Mouse (Mus musculus): ENCODE data around the gene Tnks1bp1. TPM values are rescaled to one million over a fixed set of nuclear protein-coding genes. Genes with fewer than 3 reads are reported as not detected.

Gene Tnks1bp1
- polyA plus RNA-seq, 1 experiment, result 46.9 TPM

- Histone ChIP-seq H3K36me3 (ENCODE audit: control insufficient read depth, insufficient read depth, low read length) (no peaks in the 10 kb centered on the region), H3K27ac (ENCODE audit: insufficient read depth, low read depth, low read length) (no peak overlapping the region; the same call in 1 of the 2 replicates), H3K4me1 (ENCODE audit: control insufficient read depth, insufficient read depth, low read length) (peaks cover 3% of the 10 kb centered on the region; the same call in 1 of the 2 replicates), H3K4me3 (ENCODE audit: insufficient read depth, low read depth, low read length) (no peak overlapping the region), H3K27me3 (replicated peaks; ENCODE audit: control insufficient read depth, insufficient read depth, low read length) (no peaks in the 10 kb centered on the region)
- WGBS, result 38% methylated on average over 7 of the region's 7 CpGs
- no peak for DNase-seq
- TF ChIP-seq POLR2A (IDR thresholded peaks at IDR 0.05; ENCODE audit: low read depth, low read length), result no peak
- TF ChIP-seq CTCF (conservative IDR thresholded peaks at IDR 0.05; ENCODE audit: insufficient read depth, insufficient read length, low read depth, low read length), result no peak
These were observed 58.4 kb downstream of the Tnks1bp1 start for GRCm38 (mm10) chr2:85106068-85106790.

GRCm38 (mm10) chr2:85106941-85107340 lies 59.1 kb downstream of the Tnks1bp1 start:
- Histone ChIP-seq H3K36me3 (ENCODE audit: control insufficient read depth, insufficient read depth, low read length) (no peaks in the 10 kb centered on the region), H3K27ac (ENCODE audit: insufficient read depth, low read depth, low read length) (no peak overlapping the region), H3K27me3 (replicated peaks; ENCODE audit: control insufficient read depth, insufficient read depth, low read length) (no peaks in the 10 kb centered on the region), H3K4me1 (ENCODE audit: control insufficient read depth, insufficient read depth, low read length) (peaks cover 3% of the 10 kb centered on the region; the same call in 1 of the 2 replicates), H3K4me3 (ENCODE audit: insufficient read depth, low read depth, low read length) (no peak overlapping the region)
- TF ChIP-seq CTCF (conservative IDR thresholded peaks at IDR 0.05; ENCODE audit: insufficient read depth, insufficient read length, low read depth, low read length), result no peak
- TF ChIP-seq POLR2A (IDR thresholded peaks at IDR 0.05; ENCODE audit: low read depth, low read length), result no peak
- no peak for DNase-seq
- WGBS, result 68% methylated on average over 4 of the region's 4 CpGs

GRCm38 (mm10) chr2:85110288-85110875 lies 62.6 kb downstream of the Tnks1bp1 start:
- TF ChIP-seq POLR2A (IDR thresholded peaks at IDR 0.05; ENCODE audit: low read depth, low read length), result no peak
- TF ChIP-seq CTCF (conservative IDR thresholded peaks at IDR 0.05; ENCODE audit: insufficient read depth, insufficient read length, low read depth, low read length), result no peak
- no peak overlapping the region for H3K27ac ChIP-seq (ENCODE audit: insufficient read depth, low read depth, low read length)
- H3K27me3 ChIP-seq (replicated peaks; ENCODE audit: control insufficient read depth, insufficient read depth, low read length), result no peaks in the 10 kb centered on the region
- H3K4me3 ChIP-seq (ENCODE audit: insufficient read depth, low read depth, low read length), result no peak overlapping the region
- H3K4me1 ChIP-seq (ENCODE audit: control insufficient read depth, insufficient read depth, low read length), result peaks cover 3% of the 10 kb centered on the region; the same call in 1 of the 2 replicates
- WGBS, result 83% methylated on average over 9 of the region's 9 CpGs
- no peak for DNase-seq
- H3K36me3 ChIP-seq (ENCODE audit: control insufficient read depth, insufficient read depth, low read length), result no peaks in the 10 kb centered on the region

Other genes starting within 250 kb of the Tnks1bp1 start
- gene Ube2l6, start 249.2 kb upstream of the Tnks1bp1 start, polyA plus RNA-seq (2012; rRNA removed), result 18.1 and 24.1 TPM in 2 replicates
- gene Smtnl1, start 225.4 kb upstream of the Tnks1bp1 start, polyA plus RNA-seq (2012; rRNA removed), result 2.6 TPM in 1 of 2 replicates, not detected in the other
- 62.2 and 90.3 TPM in 2 replicates for gene Timm10, start 221.0 kb upstream of the Tnks1bp1 start, polyA plus RNA-seq (2012; rRNA removed)
- 3.6 and 4.3 TPM in 2 replicates for gene Slc43a1, start 209.2 kb upstream of the Tnks1bp1 start, polyA plus RNA-seq (2012; rRNA removed)
- 1.4 and 1.5 TPM in 2 replicates for gene Rtn4rl2, start 161.3 kb upstream of the Tnks1bp1 start, polyA plus RNA-seq (2012; rRNA removed)
- gene Slc43a3, start 111.4 kb upstream of the Tnks1bp1 start, polyA plus RNA-seq (2012; rRNA removed), result 60.8 and 62.2 TPM in 2 replicates
- 0.16 TPM in 1 of 2 replicates, not detected in the other for gene Prg2, start 67.6 kb upstream of the Tnks1bp1 start, polyA plus RNA-seq (2012; rRNA removed)
- gene Prg3, start 59.8 kb upstream of the Tnks1bp1 start, polyA plus RNA-seq (2012; rRNA removed), result 0.28 TPM in 1 of 2 replicates, not detected in the other
- 70.2 and 78.9 TPM in 2 replicates for gene Ssrp1, start 10.8 kb upstream of the Tnks1bp1 start, polyA plus RNA-seq (2012; rRNA removed)
- gene P2rx3, start 10.6 kb upstream of the Tnks1bp1 start, polyA plus RNA-seq (2012; rRNA removed), result 0.80 and 0.90 TPM in 2 replicates
- gene Aplnr, start 88.2 kb downstream of the Tnks1bp1 start, polyA plus RNA-seq (2012; rRNA removed), result 14.0 and 16.6 TPM in 2 replicates
- gene Lrrc55, start 149.2 kb downstream of the Tnks1bp1 start, polyA plus RNA-seq (2012; rRNA removed), result 0.52 and 0.61 TPM in 2 replicates

All from kidney, adult 2 months (tissue).